Mouse (Mus musculus) liver, postnatal 0 days (tissue): ENCODE data around the gene Crnkl1.

Experiments used
- CTCF ChIP-seq: sonication (generic); IDR thresholded peaks from 2 replicates; pipeline ENCODE4 v1.5.1; 2016; ENCODE audit warnings: antibody characterized with exemption, low read depth
- EP300 ChIP-seq: IDR thresholded peaks from 2 replicates; pipeline ENCODE4 v1.6.1; 2016; ENCODE audit warnings: antibody characterized with exemption, low read depth, mild to moderate bottlenecking

GRCm38 (mm10) chr2:145893756-145894155, 41.1 kb downstream of the Crnkl1 start:
- no peak for TF ChIP-seq CTCF
- TF ChIP-seq EP300, result no peak
